Mouse (Mus musculus) liver, adult 2 months (tissue): ENCODE measurements around the gene Palm.

ENCODE experiments used
- CTCF ChIP-seq: fragments of 200-500 bp; IDR thresholded peaks from 2 replicates; pipeline ENCODE4 v1.5.1; 2011; ENCODE audit warnings: low read depth, low read length, control low read depth
- POLR2A ChIP-seq: fragments of 200-500 bp; IDR thresholded peaks from 2 replicates; pipeline ENCODE4 v1.6.1; 2011; ENCODE audit warnings: low read length, control low read depth; ENCODE audit not compliant: insufficient read depth; ENCODE audit errors: extremely low read depth

- TF ChIP-seq CTCF (no peak; the same call in 1 of the 2 replicates), POLR2A (no peak)
Observed at GRCm38 (mm10) chr10:79774486-79775279, 18.7 kb upstream of the Palm start.
